Mouse (Mus musculus) layer of hippocampus, postnatal 36 days (tissue): Measurements from ENCODE around the gene Cul4a. TPM values are rescaled to one million over a fixed set of nuclear protein-coding genes. Genes with fewer than 3 reads are reported as not detected.

Experiments used
- DNase-seq, 2 experiments: peaks; one replicate each; pipeline ENCODE4 v3.0.0; 2022
- total RNA-seq, 2 experiments: library from RNA; stranded (reverse); gene quantifications; 2 replicates each; pipeline ENCODE4 v1.2.3; 2021

Cul4a gene
- total RNA-seq, 2 experiments from 2014 or later, result 59.1 to 66.8 TPM

GRCm38 (mm10) chr8:13139641-13140182, 34.3 kb downstream of the Cul4a start:
- no peak for DNase-seq

GRCm38 (mm10) chr8:13141681-13142080, 36.3 kb downstream of the Cul4a start:
- DNase-seq, result no peak

DNA sequence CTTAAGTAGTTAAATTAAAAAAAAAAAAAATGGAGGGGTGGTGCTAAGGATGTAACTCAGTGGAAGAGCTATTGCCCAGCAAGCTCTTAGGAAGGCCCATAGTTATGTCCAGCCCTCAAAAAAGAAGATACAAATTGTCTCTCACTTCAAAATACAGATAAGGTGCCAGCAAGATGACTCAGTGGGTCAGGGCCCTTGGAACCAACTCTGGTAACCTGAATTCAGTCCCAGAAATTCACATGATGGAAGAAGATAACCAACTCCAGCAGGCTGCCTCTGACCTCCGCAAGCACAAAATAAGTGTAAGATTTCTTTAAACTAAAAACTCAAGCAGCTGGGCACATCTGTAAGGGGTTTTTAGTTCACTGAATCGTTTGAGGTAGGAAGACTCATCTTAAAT, 43.1 kb downstream of the Cul4a start:
- no peak for DNase-seq

GRCm38 (mm10) chr8:13149287-13149686, 43.9 kb downstream of the Cul4a start:
- no peak for DNase-seq

GRCm38 (mm10) chr8:13149866-13150265, 44.4 kb downstream of the Cul4a start:
- DNase-seq, result no peak

DNA sequence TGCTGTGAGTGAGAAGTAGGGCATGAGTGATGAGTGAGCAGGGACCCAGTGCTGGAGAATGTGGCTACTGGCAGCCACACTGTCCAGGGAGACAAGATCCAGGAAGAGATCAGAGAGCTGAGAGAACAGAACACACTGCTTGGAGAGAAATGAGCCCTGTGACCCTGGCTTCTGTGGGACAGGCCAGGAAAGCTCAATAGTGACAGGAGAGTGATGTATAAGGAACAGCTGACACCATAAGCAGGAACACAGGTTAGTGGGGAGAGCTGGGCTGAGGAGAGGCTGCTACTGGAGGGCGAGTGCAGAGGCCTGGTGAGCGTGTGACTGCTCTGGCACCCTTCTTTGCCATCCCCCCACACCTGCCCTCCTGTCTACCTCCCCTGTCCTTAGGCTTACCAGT, 45.5 kb downstream of the Cul4a start:
- no peak for DNase-seq

GRCm38 (mm10) chr8:13154099-13154498, 48.7 kb downstream of the Cul4a start:
- DNase-seq, result no peak

DNA sequence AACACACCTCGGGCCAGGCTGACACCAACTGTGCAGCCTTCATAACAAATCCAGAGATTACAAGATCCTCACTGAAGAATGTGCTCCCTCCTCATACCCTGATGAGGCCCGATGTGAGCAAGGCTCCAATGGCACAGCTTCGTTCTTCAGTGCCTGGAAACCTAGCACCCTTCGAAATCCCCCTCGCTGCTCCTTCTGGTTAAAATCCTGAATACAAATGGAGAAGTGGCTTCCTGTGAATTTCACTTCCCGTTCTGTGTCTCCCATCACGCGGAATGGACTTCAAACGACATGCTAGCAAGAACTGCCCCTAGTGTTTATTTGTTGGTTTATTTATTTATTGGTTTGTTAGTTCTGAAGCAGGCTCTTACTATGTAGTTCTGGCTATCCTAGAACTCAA, 49.9 kb downstream of the Cul4a start:
- DNase-seq, result no peak

- no peak for DNase-seq
Observed at GRCm38 (mm10) chr8:13156327-13157097, 51.1 kb downstream of the Cul4a start.

GRCm38 (mm10) chr8:13158718-13159376, 53.4 kb downstream of the Cul4a start, which contains the start of gene Lamp1:
Gene Lamp1 (plus strand): TSS chr8:13159161.
- DNase-seq, result peak; percentile 97 to 98

DNA sequence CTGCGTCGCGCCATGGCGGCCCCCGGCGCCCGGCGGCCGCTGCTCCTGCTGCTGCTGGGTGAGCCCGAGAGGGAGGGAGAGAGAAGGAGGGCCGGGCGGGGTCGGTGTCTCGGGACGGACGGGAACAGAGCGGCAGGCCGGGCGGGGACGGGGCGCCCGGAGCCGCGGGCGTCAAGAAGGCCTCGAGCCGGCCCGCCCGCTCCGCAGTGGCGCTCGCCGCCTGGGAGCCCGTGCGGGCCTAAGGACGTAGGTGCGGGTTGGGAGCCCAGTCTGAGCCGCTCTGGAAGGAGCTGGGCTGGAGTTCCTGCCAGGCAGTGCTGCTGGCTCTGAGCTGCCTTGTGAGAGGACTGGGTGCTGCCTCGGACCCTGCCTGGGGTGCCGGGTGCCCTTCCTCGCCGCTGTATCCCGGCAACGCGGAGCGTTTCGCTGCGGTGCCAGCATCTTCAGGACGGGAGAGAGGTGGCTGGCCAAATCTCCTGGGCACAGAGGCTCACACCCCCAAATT, 54.0 kb downstream of the Cul4a start:
- DNase-seq, result no peak

GRCm38 (mm10) chr8:13160691-13161090, 55.3 kb downstream of the Cul4a start:
- DNase-seq, result no peak

DNA sequence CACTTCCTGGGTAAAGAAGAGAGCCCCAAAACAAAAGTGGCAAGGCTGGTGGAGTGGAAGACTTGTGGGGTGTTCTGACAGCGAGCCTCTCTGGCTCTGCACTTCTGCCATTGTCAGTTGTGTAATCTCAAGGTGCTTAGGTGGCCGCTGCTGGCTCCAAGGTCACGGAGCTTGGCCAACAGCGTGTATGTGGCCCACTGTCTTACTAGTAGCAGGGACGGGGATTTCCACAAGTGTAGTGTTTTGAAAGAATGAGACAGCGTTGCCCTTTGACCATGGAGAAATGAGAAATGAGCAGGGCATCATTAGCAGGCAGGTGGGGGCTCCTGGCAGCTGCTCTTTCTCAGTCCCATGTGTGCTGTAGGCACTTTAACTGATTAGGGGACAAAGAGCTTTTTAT, 56.7 kb downstream of the Cul4a start:
- DNase-seq, result no peak

GRCm38 (mm10) chr8:13163563-13163962, 58.1 kb downstream of the Cul4a start:
- no peak for DNase-seq

- no peak for DNase-seq
Observed at GRCm38 (mm10) chr8:13164361-13164760, 58.9 kb downstream of the Cul4a start.

DNA sequence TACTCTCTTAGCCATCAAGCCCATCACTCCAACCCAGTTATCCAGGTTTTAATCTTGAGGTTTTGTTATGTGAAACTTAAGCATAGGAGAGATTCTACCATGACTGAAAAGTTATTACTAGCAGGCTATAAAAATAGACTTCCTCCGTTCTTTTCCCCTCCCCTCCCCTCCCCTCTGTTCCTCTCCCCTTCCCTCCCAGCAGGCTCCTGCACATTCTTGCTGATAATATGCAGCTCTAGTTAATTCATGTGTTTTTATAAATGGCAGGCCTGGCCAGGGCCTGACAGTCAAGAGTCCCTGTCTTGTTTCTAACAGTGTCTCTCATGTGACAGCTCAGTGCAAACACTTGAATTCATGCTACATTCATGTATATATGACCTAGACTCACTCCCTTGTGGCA, 65.1 kb downstream of the Cul4a start:
- DNase-seq, result no peak

DNA sequence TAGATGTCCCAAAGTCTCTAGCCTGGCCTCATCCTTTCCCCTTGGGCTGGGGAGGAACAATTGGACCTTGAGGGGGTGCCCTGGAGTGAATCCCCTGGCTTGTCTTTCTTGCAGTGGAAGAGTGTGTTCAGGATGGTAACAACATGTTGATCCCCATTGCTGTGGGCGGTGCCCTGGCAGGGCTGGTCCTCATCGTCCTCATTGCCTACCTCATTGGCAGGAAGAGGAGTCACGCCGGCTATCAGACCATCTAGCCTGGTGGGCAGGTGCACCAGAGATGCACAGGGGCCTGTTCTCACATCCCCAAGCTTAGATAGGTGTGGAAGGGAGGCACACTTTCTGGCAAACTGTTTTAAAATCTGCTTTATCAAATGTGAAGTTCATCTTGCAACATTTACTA, 68.9 kb downstream of the Cul4a start:
- DNase-seq, result no peak

GRCm38 (mm10) chr8:13174811-13175210, 69.4 kb downstream of the Cul4a start:
- no peak for DNase-seq

- DNase-seq, result no peak
Observed at GRCm38 (mm10) chr8:13175650-13176049, 70.2 kb downstream of the Cul4a start.

DNA sequence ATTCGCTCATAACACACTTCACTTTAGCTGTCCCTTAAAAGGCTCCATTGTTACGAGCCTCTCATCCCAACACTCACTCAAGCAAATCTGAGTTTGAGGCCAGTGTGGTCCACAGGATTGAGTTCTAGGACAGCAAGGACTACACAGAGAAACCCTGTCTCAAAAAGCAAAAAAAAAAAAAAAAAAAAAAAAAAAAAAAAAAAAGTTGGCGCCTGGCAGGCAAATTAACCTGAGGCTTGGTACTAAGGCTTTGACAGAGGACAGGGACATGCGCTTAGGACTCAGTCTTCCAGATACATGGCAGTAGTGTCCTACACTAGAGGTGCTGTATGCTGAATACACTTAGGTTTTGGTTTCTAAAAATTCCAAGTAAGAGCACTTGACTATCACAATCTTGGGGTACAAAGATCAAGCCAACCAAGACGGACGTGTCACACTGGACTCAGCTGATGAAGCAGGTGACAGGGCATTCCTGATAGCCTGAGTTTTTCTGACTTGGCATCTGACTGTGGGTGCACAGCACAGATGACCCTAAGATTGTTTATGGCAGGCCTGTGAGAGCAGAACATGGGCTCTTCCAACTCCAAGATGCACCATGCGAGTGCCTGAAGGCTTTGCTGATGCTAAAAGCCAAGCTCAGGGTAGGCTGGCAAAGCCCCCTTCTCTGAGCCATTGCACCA, 71.9 kb downstream of the Cul4a start:
- DNase-seq, result no peak

- no peak for DNase-seq
Observed at GRCm38 (mm10) chr8:13178137-13178536, 72.7 kb downstream of the Cul4a start.

GRCm38 (mm10) chr8:13179482-13179881, 74.1 kb downstream of the Cul4a start:
- DNase-seq, result no peak

DNA sequence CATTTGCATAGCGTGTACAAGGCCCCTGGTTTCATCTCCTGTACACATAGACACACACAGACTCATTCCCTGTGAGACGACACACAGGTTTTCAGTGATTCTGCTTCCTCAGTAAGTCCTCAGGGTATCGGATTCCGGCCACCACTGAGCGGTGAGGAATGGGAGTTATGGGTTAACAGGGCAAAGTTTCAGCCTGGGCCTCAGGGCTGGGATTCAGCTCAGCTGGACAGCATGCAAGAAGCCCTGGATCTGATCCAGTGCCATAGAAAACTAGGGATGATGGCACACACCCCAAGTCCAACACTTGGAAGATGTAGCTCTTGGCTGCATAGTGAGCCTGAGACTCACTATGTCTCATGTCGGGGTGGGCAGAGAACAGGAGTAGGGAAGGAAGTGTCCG, 74.5 kb downstream of the Cul4a start:
- DNase-seq, result no peak
